Mouse (Mus musculus) myocyte (in vitro differentiated cells): Measurements from ENCODE around the gene Bckdhb. TPM values are rescaled to one million over a fixed set of nuclear protein-coding genes. Genes with fewer than 3 reads are reported as not detected.

Experiments
- H3K27me3 ChIP-seq: one replicate; pipeline ENCODE4 v1.6.1; 2011; ENCODE audit not compliant: control insufficient read depth, insufficient read depth, insufficient read length
- H3K36me3 ChIP-seq: one replicate; pipeline ENCODE4 v1.6.1; 2011; ENCODE audit not compliant: control insufficient read depth, insufficient read depth
- H3K4me2 ChIP-seq: one replicate; pipeline ENCODE4 v1.6.1; 2011; ENCODE audit warnings: low read depth, control low read depth
- H3K4me3 ChIP-seq: one replicate; pipeline ENCODE4 v1.5.1; 2011; ENCODE audit warnings: mild to moderate bottlenecking, control low read depth, moderate library complexity
- H3K79me2 ChIP-seq: one replicate; pipeline ENCODE4 v1.6.1; 2011; ENCODE audit not compliant: control insufficient read depth, insufficient read depth
- H3ac ChIP-seq: one replicate; pipeline ENCODE4 v1.6.1; 2011; ENCODE audit not compliant: control insufficient read depth, insufficient read length
- CEBPB ChIP-seq: IDR thresholded peaks from 2 replicates; pipeline ENCODE4 v1.6.1; 2011; ENCODE audit warnings: mild to moderate bottlenecking, moderate library complexity; ENCODE audit not compliant: poor library complexity, insufficient read depth, severe bottlenecking
- E2F4 ChIP-seq: IDR thresholded peaks from one replicate; pipeline ENCODE4 v1.6.1; 2011; ENCODE audit warnings: mild to moderate bottlenecking, control low read depth, moderate library complexity; ENCODE audit not compliant: insufficient read depth
- MAX ChIP-seq: IDR thresholded peaks from one replicate; pipeline ENCODE4 v1.6.1; 2011; ENCODE audit warnings: low read depth, mild to moderate bottlenecking, control low read depth
- MYOD1 ChIP-seq, 3 experiments: IDR thresholded peaks; one replicate each; pipeline ENCODE4 v1.6.1; 2011; ENCODE audit warnings: control low read depth in 2 of 3, low read depth in 2 of 3, mild to moderate bottlenecking in 2 of 3, moderate library complexity in 1 of 3; ENCODE audit not compliant: insufficient read length in 2 of 3, control insufficient read depth in 1 of 3
- MYOG ChIP-seq, 3 experiments: IDR thresholded peaks; one replicate each; pipeline ENCODE4 v1.6.1; 2011; ENCODE audit warnings: control low read depth in 2 of 3, low read depth in 2 of 3, mild to moderate bottlenecking in 2 of 3; ENCODE audit not compliant: insufficient read length in 2 of 3, control insufficient read depth in 1 of 3, insufficient read depth in 1 of 3
- POLR2A ChIP-seq: IDR thresholded peaks from one replicate; pipeline ENCODE4 v1.6.1; 2011; ENCODE audit warnings: low read depth, mild to moderate bottlenecking, control low read depth, moderate library complexity; ENCODE audit not compliant: insufficient read length
- POLR2AphosphoS2 ChIP-seq: IDR thresholded peaks from one replicate; pipeline ENCODE4 v1.6.1; 2011; ENCODE audit warnings: low read depth, control low read depth; ENCODE audit not compliant: insufficient read length
- REST ChIP-seq: IDR thresholded peaks from one replicate; pipeline ENCODE4 v1.6.1; 2011; ENCODE audit warnings: mild to moderate bottlenecking, control low read depth, moderate library complexity; ENCODE audit not compliant: insufficient read depth, insufficient read length
- SRF ChIP-seq: IDR thresholded peaks from one replicate; pipeline ENCODE4 v1.6.1; 2011; ENCODE audit warnings: low read depth; ENCODE audit not compliant: control insufficient read depth, insufficient read length
- TCF12 ChIP-seq: IDR thresholded peaks from one replicate; pipeline ENCODE4 v1.6.1; 2011; ENCODE audit warnings: mild to moderate bottlenecking, control low read depth; ENCODE audit not compliant: poor library complexity, insufficient read depth, severe bottlenecking
- TCF3 ChIP-seq: IDR thresholded peaks from one replicate; pipeline ENCODE4 v1.6.1; 2011; ENCODE audit warnings: low read depth, control low read depth; ENCODE audit not compliant: insufficient read length
- USF1 ChIP-seq: IDR thresholded peaks from one replicate; pipeline ENCODE4 v1.6.1; 2011; ENCODE audit warnings: low read depth, mild to moderate bottlenecking, control low read depth, moderate library complexity
- polyA plus RNA-seq: library from polyadenylated mRNA; unstranded; fragments of >200 nt; fragmentation: generic; extraction: Trizol; gene quantifications from one replicate; pipeline ENCODE4 v1.2.1, GENCODE M21; 2012; ENCODE audit warnings: missing spikeins

Bckdhb gene
- polyA plus RNA-seq, 1 experiment: 4.3 TPM

DNA sequence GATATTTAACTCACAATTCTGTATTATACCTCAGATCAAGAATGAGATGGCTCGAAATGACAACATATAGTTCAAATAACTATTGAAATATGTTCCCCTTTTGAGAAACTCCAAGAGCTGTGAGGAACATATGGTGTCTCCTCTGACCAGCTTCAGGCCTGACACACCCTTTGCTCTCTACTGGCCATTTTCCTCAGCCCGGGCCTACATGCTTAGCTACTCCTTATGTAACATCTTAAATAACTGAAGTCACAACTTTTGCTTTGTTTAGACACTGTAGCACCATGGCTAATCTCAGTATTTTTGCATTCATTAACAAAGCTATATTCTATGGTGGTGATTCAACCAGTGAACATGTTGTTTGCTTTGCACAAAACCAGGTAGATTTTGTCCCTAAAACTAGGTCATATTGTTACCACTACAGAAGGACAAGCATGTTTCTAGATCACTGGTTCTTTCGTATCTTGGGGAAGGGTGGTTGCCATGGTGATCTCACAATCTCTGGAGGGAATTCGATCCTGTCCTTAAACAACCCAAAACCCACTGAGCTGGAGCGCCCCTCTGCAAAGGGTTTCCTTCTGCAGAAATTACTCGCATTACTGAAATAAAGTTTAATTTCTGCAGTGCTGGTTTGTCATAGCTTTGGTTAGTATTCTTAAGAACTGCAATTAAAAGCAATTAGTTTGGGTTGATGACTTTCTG, 185.0 kb downstream of the Bckdhb start:
- H3K27me3 ChIP-seq: no peaks in the 10 kb centered on the region
- H3ac ChIP-seq: no peak overlapping the region
- H3K36me3 ChIP-seq: no peaks in the 10 kb centered on the region
- no peak overlapping the region for H3K4me3 ChIP-seq
- H3K4me2 ChIP-seq: no peak overlapping the region
- no peaks in the 10 kb centered on the region for H3K79me2 ChIP-seq
- TF ChIP-seq TCF3: no peak
- no peak for TF ChIP-seq USF1
- TF ChIP-seq REST: no peak
- no peak for TF ChIP-seq MAX
- TF ChIP-seq TCF12: no peak
- TF ChIP-seq POLR2AphosphoS2: no peak
- no peak for TF ChIP-seq MYOD1 (IDR thresholded peaks at IDR 0.05; ENCODE audit: control insufficient read depth in 1 of 3, insufficient read length in 2 of 3, low read depth in 2 of 3)
- no peak for TF ChIP-seq MYOG (IDR thresholded peaks at IDR 0.05; ENCODE audit: control insufficient read depth in 1 of 3, insufficient read depth in 1 of 3, insufficient read length in 2 of 3, low read depth in 2 of 3)
- no peak for TF ChIP-seq POLR2A
- TF ChIP-seq E2F4: no peak
- no peak for TF ChIP-seq SRF
- TF ChIP-seq CEBPB: no peak

DNA sequence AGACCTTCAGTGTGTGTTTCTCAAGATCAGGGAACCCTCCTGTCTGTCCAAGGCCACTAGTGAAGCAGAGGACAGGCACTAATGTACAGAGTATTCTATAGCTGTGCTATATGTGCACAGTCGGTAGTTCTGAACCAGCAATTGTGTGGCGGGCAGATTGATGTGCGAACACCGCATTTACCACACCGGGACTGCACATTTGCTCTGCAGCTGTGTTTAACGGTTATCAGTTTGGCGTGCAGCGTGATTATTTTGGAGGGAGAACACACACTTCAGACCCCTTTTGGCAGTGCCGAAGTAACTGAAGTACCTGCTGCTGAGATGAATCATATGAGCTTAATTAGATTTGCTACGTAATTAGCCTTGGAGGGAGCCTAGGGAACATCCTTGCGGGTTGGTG, 185.7 kb downstream of the Bckdhb start:
- peak overlapping the region; percentile 15 for H3K4me2 ChIP-seq
- no peaks in the 10 kb centered on the region for H3K27me3 ChIP-seq
- no peaks in the 10 kb centered on the region for H3K36me3 ChIP-seq
- H3ac ChIP-seq: no peak overlapping the region
- TF ChIP-seq MYOD1 (IDR thresholded peaks at IDR 0.05; ENCODE audit: control insufficient read depth in 1 of 3, insufficient read length in 2 of 3, low read depth in 2 of 3) (no peak), MYOG (IDR thresholded peaks at IDR 0.05; ENCODE audit: control insufficient read depth in 1 of 3, insufficient read depth in 1 of 3, insufficient read length in 2 of 3, low read depth in 2 of 3) (no peak), USF1 (no peak), TCF12 (no peak), SRF (no peak), TCF3 (no peak)
- H3K79me2 ChIP-seq: no peaks in the 10 kb centered on the region
- H3K4me3 ChIP-seq: no peak overlapping the region

DNA sequence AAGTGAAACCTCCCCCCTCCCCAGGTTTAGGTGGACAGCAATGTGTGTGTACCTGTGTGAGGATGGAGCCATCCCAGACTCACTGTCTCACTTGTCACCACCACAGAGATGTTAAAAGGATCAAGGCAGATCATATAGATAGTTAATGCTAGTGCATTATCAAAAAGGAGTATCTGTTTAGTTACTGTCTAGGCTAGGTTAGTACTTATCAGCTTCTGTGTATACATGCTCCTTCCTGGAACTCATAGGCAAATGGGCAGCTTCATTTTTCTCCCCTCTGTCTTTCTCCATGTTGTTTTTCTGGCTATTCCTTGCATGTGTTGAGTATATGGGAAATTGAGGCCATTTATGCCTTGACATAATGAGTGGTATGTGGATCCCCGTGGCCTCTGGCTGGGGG, 187.4 kb downstream of the Bckdhb start:
- Histone ChIP-seq H3K4me3 (no peak overlapping the region), H3K27me3 (no peaks in the 10 kb centered on the region), H3K36me3 (no peaks in the 10 kb centered on the region), H3K4me2 (no peak overlapping the region), H3K79me2 (no peaks in the 10 kb centered on the region), H3ac (no peak overlapping the region)
- TF ChIP-seq MYOD1 (IDR thresholded peaks at IDR 0.05; ENCODE audit: control insufficient read depth in 1 of 3, insufficient read length in 2 of 3, low read depth in 2 of 3): no peak
- TF ChIP-seq MAX: no peak
- no peak for TF ChIP-seq E2F4
- TF ChIP-seq POLR2A: no peak
- no peak for TF ChIP-seq TCF3
- no peak for TF ChIP-seq CEBPB
- no peak for TF ChIP-seq USF1
- no peak for TF ChIP-seq SRF
- no peak for TF ChIP-seq MYOG (IDR thresholded peaks at IDR 0.05; ENCODE audit: control insufficient read depth in 1 of 3, insufficient read depth in 1 of 3, insufficient read length in 2 of 3, low read depth in 2 of 3)
- TF ChIP-seq REST: no peak
- TF ChIP-seq TCF12: no peak
- TF ChIP-seq POLR2AphosphoS2: no peak

DNA sequence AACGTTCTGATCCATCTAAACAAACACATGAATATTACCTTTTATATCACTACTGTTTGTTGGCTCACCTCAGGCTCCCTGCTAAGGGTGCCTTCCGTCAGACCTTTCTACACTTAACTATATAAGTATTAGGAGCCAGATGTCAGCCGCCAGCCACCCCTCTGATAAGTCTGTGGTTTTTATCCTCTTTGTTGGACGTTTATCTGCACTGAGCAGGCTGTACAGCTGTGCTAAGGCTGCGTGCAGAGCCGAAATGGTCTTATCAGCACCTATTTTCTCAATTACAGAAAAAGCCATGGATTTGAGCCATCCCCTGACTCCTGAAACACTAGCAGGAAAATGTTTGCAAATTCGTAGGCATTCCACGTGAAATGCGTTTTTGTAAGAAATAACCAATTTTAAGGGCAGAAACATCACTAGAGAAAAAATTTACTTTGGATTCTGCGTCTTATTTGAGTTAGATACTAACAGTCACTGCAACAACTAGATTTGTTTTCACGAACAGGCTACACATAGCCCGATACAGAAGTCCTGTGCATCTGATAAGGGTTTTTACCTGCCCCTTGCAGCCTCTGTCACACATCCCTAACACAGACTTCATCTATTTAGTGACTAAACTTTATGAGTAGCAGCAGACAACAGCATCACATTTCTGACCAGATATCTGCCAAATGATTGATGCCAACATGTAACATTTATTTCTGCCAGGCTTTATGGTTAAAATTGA, 188.1 kb downstream of the Bckdhb start:
- Histone ChIP-seq H3K4me3 (no peak overlapping the region), H3K4me2 (no peak overlapping the region), H3K27me3 (no peaks in the 10 kb centered on the region), H3ac (no peak overlapping the region), H3K79me2 (no peaks in the 10 kb centered on the region), H3K36me3 (no peaks in the 10 kb centered on the region)
- TF ChIP-seq MAX (no peak), TCF3 (no peak), SRF (no peak), MYOG (IDR thresholded peaks at IDR 0.05; ENCODE audit: control insufficient read depth in 1 of 3, insufficient read depth in 1 of 3, insufficient read length in 2 of 3, low read depth in 2 of 3) (no peak), POLR2A (no peak), POLR2AphosphoS2 (no peak), MYOD1 (IDR thresholded peaks at IDR 0.05; ENCODE audit: control insufficient read depth in 1 of 3, insufficient read length in 2 of 3, low read depth in 2 of 3) (no peak), E2F4 (no peak), USF1 (no peak), CEBPB (no peak), REST (no peak), TCF12 (no peak)
